Comparison of ENCODE assay signal across 14 mouse cellular contexts in the genomic region with DNA sequence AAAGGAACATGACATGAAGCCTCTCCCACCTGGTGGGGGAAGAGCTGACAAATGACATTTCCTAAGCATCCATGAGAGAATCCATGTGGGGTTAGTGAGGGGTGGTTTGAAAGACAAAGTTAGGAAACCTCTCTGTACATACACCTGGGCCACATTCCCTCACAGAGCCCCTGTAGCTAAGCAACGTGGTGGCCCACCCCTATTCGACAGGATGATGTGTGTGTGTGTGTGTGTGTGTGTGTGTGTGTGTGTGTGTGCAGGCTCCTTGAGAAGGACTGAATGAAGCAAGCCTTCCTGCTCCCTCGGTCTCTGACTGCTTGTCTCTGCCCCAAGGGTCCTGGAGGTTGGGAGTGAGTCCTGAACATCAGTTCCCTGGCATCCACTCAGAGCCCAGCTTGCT.
DNase-seq lines count a peak whose midpoint lies in the region; ATAC-seq lines count a peak whose summit lies in the region.
"Had no signal": no experiment of that assay in that cellular context is flagged by ENCODE, and none has a peak within 500 bp of the region (broad histone marks: within the 10 kb centered on the region; RNA-seq: fewer than 3 reads in every experiment).

No protein-coding gene starts in this region.

- no peaks in the 10 kb centered on the region for H3K36me3 ChIP-seq in embryonic facial prominence, embryonic 11.5 days (replicated peaks; ENCODE audit: control insufficient read depth, insufficient read depth, low read depth, low read length)
- H3K36me3 ChIP-seq in intestine, embryonic 15.5 days = no peaks in the 10 kb centered on the region
- H3K36me3 ChIP-seq: liver, embryonic 15.5 days had no signal

- H3K27ac ChIP-seq in embryonic facial prominence, embryonic 11.5 days (replicated peaks; ENCODE audit: low read depth, low read length) = no peak overlapping the region
- no peak overlapping the region for H3K27ac ChIP-seq in intestine, embryonic 15.5 days
- H3K27ac ChIP-seq: liver, embryonic 15.5 days had no signal

- DNase-seq in kidney, postnatal 4 days = peak; percentile 3 to 6
- no peak for DNase-seq in kidney, postnatal 25 days
- peak; percentile 29 for DNase-seq in NIH3T3 (ENCODE audit: low read depth)
- DNase-seq in embryonic facial prominence, embryonic 11.5 days (ENCODE audit: low spot score) = no peak
- peak; percentile 50 to 52 for DNase-seq in thymus, postnatal 10 days (ENCODE audit: low spot score in 2 of 2)
- DNase-seq in urinary bladder, postnatal 14 days (ENCODE audit: low spot score) = no peak
- DNase-seq: cerebellum, postnatal 14 days; forebrain, postnatal 0 days; gastrocnemius, postnatal 25 days; kidney, adult 18-20 months; lung, postnatal 4 days had no signal

- H3K4me3 ChIP-seq in embryonic facial prominence, embryonic 11.5 days (ENCODE audit: low read depth, low read length) = no peak overlapping the region
- H3K4me3 ChIP-seq in intestine, embryonic 15.5 days (replicated peaks) = no peak overlapping the region
- H3K4me3 ChIP-seq: liver, embryonic 15.5 days; myocyte had no signal

- no peak overlapping the region for H3K4me2 ChIP-seq in embryonic facial prominence, embryonic 11.5 days (ENCODE audit: low read depth, low read length)
- H3K4me2 ChIP-seq in intestine, embryonic 15.5 days (replicated peaks) = no peak overlapping the region
- H3K4me2 ChIP-seq: liver, embryonic 15.5 days had no signal

- no peaks in the 10 kb centered on the region for H3K9me3 ChIP-seq in embryonic facial prominence, embryonic 11.5 days (replicated peaks; ENCODE audit: control insufficient read depth, low read length)
- H3K9me3 ChIP-seq in intestine, embryonic 15.5 days = no peaks in the 10 kb centered on the region
- H3K9me3 ChIP-seq: liver, embryonic 15.5 days had no signal

- 0 out of 2 replicates have a peak, but pooled peaks have one; percentile 40 for ATAC-seq in embryonic facial prominence, embryonic 11.5 days (replicated peaks; ENCODE audit: insufficient number of reproducible peaks, low FRiP score, low TSS enrichment, low read depth)
- ATAC-seq in intestine, embryonic 15.5 days = no peak
- ATAC-seq: forebrain, postnatal 0 days had no signal

- no peaks in the 10 kb centered on the region for H3K4me1 ChIP-seq in embryonic facial prominence, embryonic 11.5 days (ENCODE audit: control insufficient read depth, insufficient read depth, low read length)
- peaks cover 10% of the 10 kb centered on the region for H3K4me1 ChIP-seq in intestine, embryonic 15.5 days (replicated peaks)

- WGBS in embryonic facial prominence, embryonic 11.5 days = 40% methylated on average over 3 of the region's 3 CpGs
- WGBS in intestine, embryonic 15.5 days = 27% methylated on average over 3 of the region's 3 CpGs

- no peaks in the 10 kb centered on the region for H3K27me3 ChIP-seq in embryonic facial prominence, embryonic 11.5 days (ENCODE audit: control insufficient read depth, insufficient read depth, low read length)
- H3K27me3 ChIP-seq in intestine, embryonic 15.5 days (replicated peaks) = no peaks in the 10 kb centered on the region
- H3K27me3 ChIP-seq: liver, embryonic 15.5 days had no signal

- no peak overlapping the region for H3K9ac ChIP-seq in embryonic facial prominence, embryonic 11.5 days (replicated peaks; ENCODE audit: low read length)
- H3K9ac ChIP-seq in intestine, embryonic 15.5 days = no peak overlapping the region
- H3K9ac ChIP-seq: forebrain, postnatal 0 days; liver, embryonic 15.5 days had no signal

Comparison
In these comparisons a context has a peak if more than half of its experiments do, and no peak if none do; other contexts are left out.
1. DNase-seq: peak in kidney, postnatal 4 days (2 of 2), NIH3T3 (single experiment) and thymus, postnatal 10 days (2 of 2); none in kidney, postnatal 25 days (0 of 2), embryonic facial prominence, embryonic 11.5 days (single experiment) and urinary bladder, postnatal 14 days (single experiment).